Mouse (Mus musculus) urinary bladder, postnatal 14 days (tissue): ENCODE measurements around the gene P2rx3.

Experiments
- DNase-seq: peaks from one replicate; pipeline ENCODE4 v3.0.0; 2021; ENCODE audit warnings: low spot score

P2rx3 gene

GRCm38 (mm10) chr2:84980188-84980587 lies 57.1 kb downstream of the P2rx3 start, which contains the start of gene Prg2:
Gene Prg2, plus strand, starts transcription at chr2:84980461.
- DNase-seq: no peak

- no peak for DNase-seq
Measured at GRCm38 (mm10) chr2:84975580-84975979, 61.7 kb downstream of the P2rx3 start.

GRCm38 (mm10) chr2:84967318-84967991 lies 69.8 kb downstream of the P2rx3 start:
- no peak for DNase-seq

DNA sequence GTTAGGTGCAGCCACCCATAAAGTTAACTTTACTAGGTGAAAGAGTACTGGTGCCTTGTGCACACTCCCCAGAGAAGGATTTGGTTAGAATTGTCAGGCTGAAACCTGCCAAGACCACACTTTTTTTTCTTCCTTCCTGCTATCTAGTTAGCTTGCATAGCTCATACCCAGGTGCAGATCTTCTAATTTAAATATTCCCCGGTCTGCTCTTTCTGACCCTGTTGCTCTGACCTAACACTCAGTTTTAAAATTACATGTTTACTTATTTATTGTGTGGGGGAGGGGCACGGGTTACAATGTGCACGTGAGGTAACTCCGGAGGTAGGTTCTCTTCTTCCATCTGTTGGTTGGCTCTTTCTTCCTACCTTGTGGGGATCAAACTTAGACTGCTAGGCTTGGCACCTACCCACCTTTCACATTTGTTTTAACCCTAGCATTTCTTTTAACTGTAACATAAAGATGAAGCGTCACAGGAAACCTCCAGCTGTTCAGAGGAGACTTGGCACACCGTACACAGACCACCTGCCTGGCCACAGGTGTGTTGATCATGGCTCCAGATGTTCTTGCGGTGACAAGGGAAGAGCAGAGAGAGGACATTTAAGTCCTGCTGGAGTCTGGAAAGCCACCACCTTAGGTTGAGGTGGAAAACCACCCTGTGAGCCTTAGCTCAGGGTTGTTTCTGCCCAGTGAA lies 73.0 kb downstream of the P2rx3 start:
- DNase-seq: no peak

DNA sequence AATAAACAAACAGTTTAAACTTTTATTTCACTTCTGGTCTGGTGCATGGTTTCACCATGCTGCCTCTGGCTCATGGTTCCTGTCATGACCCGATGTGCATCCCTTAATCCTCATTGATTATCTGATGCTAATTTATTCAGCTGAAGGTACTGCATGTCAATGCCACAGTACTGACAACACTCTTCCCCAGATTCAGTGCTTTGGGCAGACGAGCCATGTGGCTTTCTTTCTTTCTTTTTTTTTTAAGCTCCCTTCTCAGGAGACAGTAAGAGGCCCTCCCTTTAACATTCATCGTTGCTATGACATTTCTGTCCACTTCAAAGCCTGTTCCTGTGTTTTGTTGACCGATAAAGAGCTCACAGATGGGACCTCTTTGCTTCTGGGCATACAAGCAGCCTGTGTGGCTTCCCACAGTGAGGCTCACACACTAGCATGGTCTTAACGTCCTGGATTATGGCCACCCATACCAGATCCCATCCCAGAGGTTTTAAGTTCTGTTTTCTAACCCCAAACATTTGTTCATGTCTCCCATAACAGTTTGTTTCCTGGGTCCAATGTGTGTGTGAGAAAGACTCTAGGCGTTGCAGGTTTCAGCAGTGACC lies 74.3 kb downstream of the P2rx3 start:
- DNase-seq: no peak

DNA sequence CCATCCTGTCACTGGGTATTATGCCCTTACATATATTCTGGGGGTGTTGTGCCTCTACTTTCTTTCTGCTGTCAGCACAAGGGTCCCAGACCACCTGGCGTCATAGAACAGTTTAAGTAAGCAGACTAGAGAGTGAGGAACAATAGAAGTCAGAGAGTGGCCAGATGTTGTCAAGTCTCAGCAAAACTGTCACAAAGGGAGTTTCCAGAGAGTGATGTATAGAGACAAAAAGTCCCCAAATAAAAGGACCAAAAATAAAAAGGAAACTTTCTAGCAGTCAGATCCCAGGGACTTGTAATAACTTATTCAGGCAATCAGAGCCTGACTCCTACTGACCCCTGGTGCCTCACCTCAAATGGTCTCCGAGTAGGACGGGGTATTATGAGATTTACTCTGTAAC lies 75.4 kb downstream of the P2rx3 start:
- DNase-seq: no peak

- DNase-seq: peak; percentile 65
Measured at GRCm38 (mm10) chr2:84961300-84961699, 76.0 kb downstream of the P2rx3 start.

DNA sequence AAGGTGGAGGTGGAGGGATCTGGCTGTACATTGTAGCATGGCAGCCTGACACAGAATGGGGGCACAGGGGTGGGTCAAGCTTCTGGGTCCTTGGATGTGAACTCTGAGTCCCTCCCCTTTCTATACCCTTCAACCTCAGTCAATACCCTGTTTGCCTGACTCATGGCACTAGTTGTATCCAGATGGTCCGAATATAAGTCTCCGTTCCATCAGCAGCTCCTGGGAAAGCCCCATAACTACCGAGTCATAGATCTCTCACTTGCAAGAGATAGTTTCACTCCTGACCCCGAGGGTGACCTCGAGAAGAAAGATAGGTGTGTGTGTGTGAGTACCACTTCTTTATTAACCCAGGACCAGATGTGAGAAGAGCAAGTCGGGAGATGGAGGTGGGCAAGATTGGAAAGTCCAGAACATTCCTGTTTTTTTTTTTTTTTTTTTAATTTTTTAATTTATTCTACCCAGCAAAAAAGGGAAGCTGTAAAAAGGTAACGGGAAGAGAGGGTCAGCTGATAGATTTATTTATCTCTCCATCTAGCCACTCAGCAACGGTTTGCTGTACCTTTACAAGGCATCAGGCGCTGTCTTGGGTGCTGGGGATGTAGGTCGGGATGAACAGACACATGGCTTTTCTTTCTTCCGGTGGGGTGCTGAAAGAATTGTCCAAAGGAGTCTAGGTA lies 78.5 kb downstream of the P2rx3 start:
- no peak for DNase-seq

- peak; percentile 46 for DNase-seq
Measured at GRCm38 (mm10) chr2:84956274-84956673, 81.0 kb downstream of the P2rx3 start.

- DNase-seq: no peak
Measured at GRCm38 (mm10) chr2:84955435-84955834, 81.8 kb downstream of the P2rx3 start.

DNA sequence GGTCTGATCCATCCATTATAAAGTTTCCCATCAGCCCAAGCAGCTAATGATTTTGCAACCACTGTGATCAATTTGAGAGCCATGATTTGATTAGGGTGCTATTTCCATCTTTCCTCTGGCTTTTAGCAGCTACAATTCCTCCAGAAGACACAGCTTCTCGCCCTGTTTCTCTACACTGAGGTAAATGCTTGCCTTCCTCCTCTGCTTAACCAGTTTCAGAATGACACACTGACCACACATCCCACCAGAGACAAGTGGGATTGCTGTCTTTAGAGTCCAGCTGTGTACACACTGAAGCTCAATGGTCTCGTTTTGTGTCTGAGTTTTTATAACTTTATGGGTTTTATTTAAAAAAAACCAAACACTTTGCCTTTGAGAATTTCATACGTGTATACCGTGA lies 84.6 kb downstream of the P2rx3 start:
- no peak for DNase-seq

- no peak for DNase-seq
Measured at GRCm38 (mm10) chr2:84952251-84952650, 85.0 kb downstream of the P2rx3 start.

- no peak for DNase-seq
Measured at GRCm38 (mm10) chr2:84951027-84951426, 86.2 kb downstream of the P2rx3 start.

GRCm38 (mm10) chr2:84948721-84949120 lies 88.5 kb downstream of the P2rx3 start:
- no peak for DNase-seq
